Mouse (Mus musculus) neutrophil, adult 5-6 weeks (primary cell): Measurements from ENCODE around the gene Zfp988. TPM values are rescaled to one million over a fixed set of nuclear protein-coding genes. Genes with fewer than 3 reads are reported as not detected.
A peak's percentile ranks its signal among the peaks of the same experiment; 100 is the strongest.
"Not testable (repeated sequence)": the region's sequence is repeated elsewhere in the genome, so short reads cannot be mapped to it uniquely, and the experiment has no call there.

ENCODE experiments used
- ATAC-seq: fragments of 151-379, 151-347 bp; 2 replicates; pipeline ENCODE4 v1.8.0; 2017; ENCODE audit warnings: mild to moderate bottlenecking, moderate TSS enrichment; ENCODE audit not compliant: insufficient number of reproducible peaks, poor library complexity, low FRiP score, severe bottlenecking; ENCODE audit errors: extremely low read depth
- total RNA-seq: library from RNA; stranded (forward); fragments of 200-1000 nt; gene quantifications from 2 replicates; pipeline ENCODE4 v1.2.3, GENCODE M21; 2017

The Zfp988 gene
- total RNA-seq, 1 experiment from 2014 or later: not detected

- ATAC-seq: not testable (repeated sequence)
These were observed 34.8 kb downstream of the Zfp988 start for GRCm38 (mm10) chr4:147340236-147340635.

GRCm38 (mm10) chr4:147340876-147341275 is 35.4 kb downstream of the Zfp988 start:
- ATAC-seq: not testable (repeated sequence)

GRCm38 (mm10) chr4:147343042-147343908 is 37.8 kb downstream of the Zfp988 start:
- ATAC-seq: peak; percentile 61

GRCm38 (mm10) chr4:147345061-147345554 is 39.6 kb downstream of the Zfp988 start:
- ATAC-seq: not testable (repeated sequence)

- ATAC-seq: not testable (repeated sequence)
These were observed 41.0 kb downstream of the Zfp988 start for GRCm38 (mm10) chr4:147346361-147347035.

GRCm38 (mm10) chr4:147347300-147347699 is 41.8 kb downstream of the Zfp988 start:
- not testable (repeated sequence) for ATAC-seq

- ATAC-seq: not testable (repeated sequence)
These were observed 42.4 kb downstream of the Zfp988 start for GRCm38 (mm10) chr4:147347880-147348279.

GRCm38 (mm10) chr4:147348401-147348800 is 42.9 kb downstream of the Zfp988 start:
- ATAC-seq: not testable (repeated sequence)

GRCm38 (mm10) chr4:147348906-147349686 is 43.6 kb downstream of the Zfp988 start:
- ATAC-seq: not testable (repeated sequence)

GRCm38 (mm10) chr4:147349687-147350415 is 44.4 kb downstream of the Zfp988 start:
- 0 out of 2 replicates have a peak, but pooled peaks have one; percentile 23 for ATAC-seq

- peak; percentile 26; the same call in 1 of the 2 replicates for ATAC-seq
These were observed 45.1 kb downstream of the Zfp988 start for GRCm38 (mm10) chr4:147350541-147350940.

- not testable (repeated sequence) for ATAC-seq
These were observed 46.0 kb downstream of the Zfp988 start for GRCm38 (mm10) chr4:147351376-147351980.

GRCm38 (mm10) chr4:147353626-147354025 is 48.2 kb downstream of the Zfp988 start:
- not testable (repeated sequence) for ATAC-seq

GRCm38 (mm10) chr4:147356042-147356441 is 50.6 kb downstream of the Zfp988 start:
- ATAC-seq: not testable (repeated sequence)

GRCm38 (mm10) chr4:147357195-147357594 is 51.7 kb downstream of the Zfp988 start:
- ATAC-seq: not testable (repeated sequence)

- not testable (repeated sequence) for ATAC-seq
These were observed 55.5 kb downstream of the Zfp988 start, which contains the start of gene Zfp978 for GRCm38 (mm10) chr4:147361003-147361402. TSS of gene Zfp978 (plus strand) at chr4:147361303.

GRCm38 (mm10) chr4:147361872-147362271 is 56.4 kb downstream of the Zfp988 start:
- ATAC-seq: not testable (repeated sequence)

GRCm38 (mm10) chr4:147369564-147369963 is 64.1 kb downstream of the Zfp988 start:
- ATAC-seq: peak; percentile 51
